Mouse (Mus musculus) mesoderm, embryonic 11.5 days (tissue): ENCODE results near the gene Tulp4.
"Not testable (repeated sequence)": the region's sequence is repeated elsewhere in the genome, so short reads cannot be mapped to it uniquely, and the experiment has no call there.

Source experiments
- DNase-seq: peaks from one replicate; pipeline ENCODE4 v3.0.0-alpha.2; 2012; ENCODE audit warnings: low read depth, low spot score

The Tulp4 gene

DNA sequence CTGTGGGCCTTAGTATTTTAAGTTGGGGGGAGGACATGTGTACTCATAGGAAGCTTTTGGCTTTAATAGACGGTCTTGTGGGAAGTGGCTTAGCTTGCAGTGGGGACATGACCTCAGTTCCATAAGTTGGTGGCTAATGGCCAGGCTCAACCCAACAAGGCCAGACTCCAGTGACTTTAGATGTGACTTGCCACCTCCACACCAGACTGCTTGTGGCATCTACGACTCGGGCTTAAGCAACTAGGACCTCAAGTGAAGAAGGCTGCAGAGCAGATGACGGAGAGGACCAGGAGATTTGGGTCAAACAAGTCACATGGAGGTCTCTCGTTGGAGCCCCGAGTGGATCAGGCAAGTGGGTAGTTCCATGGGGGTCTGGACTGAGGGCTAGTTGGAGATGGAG is 168.5 kb downstream of the Tulp4 start:
- DNase-seq = not testable (repeated sequence)

DNA sequence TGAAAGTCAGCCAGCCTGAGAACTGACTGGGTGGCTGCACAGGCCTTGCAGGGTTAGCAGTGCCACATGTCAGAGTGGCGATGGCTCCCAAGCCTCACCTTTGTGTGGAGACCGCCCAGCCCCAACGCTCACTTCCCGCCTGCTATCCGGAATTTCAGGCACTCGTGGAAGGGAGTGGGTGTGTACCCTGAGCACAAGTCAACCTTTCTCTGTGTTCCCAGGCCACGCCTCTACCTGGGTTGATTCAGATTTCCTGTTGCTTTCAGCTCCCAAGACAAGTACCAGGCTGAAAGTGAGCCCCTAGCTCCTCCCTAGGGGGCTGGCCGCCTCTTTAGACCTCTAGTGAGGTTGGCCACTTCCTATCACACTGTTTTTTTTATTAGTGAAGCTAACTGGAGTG is 173.0 kb downstream of the Tulp4 start:
- not testable (repeated sequence) for DNase-seq

DNA sequence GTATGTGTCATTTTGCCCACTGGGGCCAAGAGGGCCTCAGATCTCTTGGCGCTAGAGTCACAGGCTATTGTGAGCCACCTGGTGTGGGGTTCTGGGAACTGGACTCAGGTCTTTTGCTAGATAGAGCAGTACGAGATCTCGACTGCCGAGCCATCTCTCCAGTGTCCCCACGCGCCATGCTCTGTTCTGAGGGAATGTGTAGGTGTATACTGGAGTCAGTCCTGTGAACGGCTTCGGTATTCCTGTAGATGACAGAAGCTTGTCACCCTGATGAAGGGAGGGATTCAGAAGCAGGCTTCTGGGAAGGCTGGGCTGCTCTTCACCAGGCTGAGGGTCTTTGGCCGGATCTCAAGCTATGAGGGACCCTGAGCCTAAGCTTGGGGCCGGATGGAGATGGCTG is 173.5 kb downstream of the Tulp4 start:
- DNase-seq = not testable (repeated sequence)

DNA sequence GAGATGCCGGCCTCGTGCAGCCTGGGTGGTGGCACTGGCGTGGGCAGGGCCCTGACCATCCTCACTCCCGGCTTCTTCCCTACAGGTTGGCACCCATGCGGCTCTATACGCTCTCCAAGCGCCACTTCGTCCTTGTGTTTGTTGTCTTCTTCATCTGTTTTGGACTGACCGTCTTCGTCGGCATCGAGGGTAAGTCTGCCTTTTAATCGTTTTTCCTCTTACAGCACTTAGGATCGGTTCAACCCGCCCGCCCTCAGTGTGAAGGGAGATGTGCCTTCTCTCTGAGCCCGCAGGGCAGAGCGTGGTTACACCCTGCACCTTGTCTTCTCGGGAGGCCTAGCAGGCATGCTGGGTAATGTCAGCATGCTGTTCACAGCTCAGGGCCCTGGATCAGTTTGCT is 174.3 kb downstream of the Tulp4 start:
- not testable (repeated sequence) for DNase-seq

DNA sequence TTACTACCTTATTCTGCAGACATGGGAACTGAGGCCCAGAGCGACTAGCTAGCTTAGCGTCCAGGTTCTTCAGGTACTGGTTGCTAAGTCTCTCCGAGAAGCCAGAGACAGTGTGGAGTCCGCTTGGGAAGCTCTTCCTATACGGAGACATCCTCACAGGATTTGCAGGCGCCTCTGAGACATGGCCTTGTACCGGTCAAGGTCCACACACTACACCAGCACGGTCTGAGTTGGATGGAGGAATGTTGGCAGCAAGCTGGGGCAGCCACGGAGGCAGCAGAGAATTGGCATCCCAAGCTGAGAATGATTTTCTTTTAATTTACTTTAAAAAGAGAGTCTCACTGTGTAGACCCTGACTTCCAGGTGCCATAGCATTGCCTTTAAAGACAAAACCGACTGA is 176.9 kb downstream of the Tulp4 start:
- DNase-seq = not testable (repeated sequence)

DNA sequence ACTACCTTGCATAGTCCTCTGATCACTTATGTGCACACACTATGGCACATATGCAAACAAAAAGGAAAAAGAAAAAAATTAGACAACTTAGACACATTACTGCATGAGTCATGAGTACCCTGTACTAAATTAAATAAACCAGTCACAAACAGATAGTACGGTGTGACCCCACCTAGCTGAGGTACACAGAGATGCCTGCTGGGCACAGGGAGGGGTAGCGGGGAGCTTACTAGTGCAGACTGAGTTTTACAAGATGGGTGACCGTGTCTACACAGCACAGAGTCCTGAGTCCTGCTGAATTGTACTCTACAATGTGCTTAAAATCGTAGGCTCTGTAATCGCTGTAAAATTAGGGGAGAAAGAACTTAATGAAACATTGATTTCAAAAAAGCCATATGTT is 179.9 kb downstream of the Tulp4 start:
- not testable (repeated sequence) for DNase-seq

DNA sequence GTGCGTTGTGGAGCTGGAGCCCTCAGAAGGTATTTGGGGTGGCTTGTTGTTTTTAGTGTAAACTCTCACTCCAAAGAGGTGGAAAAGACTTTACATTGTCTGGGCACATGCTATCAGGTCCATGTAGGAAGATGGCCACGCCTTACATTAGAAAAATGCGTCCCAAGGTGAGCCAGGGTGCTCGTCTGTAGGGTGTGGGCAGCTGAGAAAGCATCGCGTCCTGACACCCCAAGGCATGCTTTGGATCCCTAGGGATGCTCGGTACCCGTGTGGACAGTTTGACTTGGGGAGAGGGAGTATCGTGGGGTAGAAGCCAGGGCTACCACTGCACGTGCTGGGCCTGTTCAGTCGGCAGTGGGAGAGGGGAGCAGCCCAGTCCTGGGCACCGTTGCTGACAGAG is 182.8 kb downstream of the Tulp4 start:
- DNase-seq = not testable (repeated sequence)

DNA sequence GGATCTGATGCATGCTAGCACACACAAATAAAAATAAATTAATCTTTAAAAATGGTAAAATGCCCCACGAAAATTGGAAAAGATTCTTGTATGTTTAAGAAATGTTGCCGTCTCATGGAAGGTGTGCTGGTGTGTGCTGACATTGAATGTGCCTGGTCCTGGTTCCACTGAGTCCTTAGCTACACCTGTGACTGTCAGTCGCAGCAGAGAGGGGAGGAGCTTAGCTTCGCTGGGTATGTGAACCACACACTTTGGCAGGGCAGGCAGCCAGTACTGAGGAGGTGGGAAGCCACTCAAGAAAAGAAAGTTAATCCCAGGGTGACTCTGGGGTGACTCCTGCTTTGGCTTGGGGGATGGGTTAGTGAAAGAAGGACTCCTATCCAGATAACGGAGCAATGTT is 187.6 kb downstream of the Tulp4 start:
- DNase-seq = not testable (repeated sequence)

DNA sequence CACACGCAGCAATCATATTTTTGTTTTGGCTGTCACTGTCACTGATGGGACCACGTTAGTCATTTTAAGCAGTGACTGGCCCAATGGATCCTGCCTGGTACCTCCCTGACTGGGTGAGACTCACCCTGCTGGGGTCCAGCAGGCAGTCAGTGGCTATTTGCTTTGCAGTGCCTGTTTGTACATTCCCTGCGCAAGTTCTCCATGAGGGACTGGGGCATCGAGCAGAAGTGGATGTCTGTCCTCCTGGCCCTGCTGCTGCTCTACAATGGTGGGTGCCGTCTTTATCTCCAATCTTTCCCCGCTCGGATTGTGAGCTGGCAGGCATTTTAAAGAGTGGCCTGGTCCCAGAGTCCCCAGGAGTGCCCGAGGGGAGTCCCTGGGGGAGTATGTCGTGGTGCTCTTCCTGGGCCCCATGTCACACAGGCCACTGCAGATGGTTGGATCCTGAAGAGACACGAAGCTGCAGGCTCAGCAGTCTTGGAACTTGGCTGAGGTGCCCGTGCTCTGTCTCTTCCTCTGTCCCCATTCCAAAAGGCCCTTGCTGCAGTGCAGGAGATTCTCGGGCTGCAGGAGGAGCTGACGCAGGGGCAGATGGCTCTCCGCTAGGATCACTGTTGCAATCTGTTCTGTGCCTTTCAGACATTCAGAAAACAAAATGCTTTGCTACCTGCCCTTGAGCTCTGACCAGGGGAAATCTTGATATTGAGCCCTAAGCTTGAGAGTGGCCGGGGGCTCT is 191.0 kb downstream of the Tulp4 start:
- not testable (repeated sequence) for DNase-seq

DNA sequence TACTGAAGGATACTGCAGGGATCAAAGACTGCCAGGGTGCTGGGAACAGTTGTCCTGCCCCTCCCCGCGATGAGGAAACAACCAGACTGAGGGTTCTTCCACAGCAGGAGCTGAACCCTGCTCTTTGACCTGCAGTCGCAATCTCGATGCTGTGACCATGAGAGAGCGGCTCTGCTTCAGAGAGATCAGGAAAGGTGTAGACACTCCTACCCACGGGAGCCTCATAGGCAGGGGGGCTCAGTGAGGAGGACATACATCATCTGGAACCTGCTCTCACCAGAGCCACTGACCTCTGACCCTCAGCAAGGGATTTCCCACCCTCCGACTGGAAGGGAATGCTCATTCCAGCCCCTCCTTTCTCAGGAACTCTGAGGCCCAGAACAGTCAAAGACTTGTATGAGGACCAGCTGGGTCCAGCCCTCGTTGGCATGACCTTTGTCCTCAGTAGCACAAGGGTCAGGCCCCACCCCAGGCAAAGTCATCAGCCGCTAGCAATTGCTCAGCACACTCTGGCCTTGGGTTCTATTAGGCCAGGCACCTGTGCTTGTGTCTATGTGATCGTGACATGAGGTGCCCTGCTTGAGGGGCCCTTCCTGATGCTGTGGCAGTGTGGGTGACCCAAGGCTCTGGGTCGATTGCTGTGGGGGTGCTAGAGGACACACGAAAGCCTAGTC is 194.1 kb downstream of the Tulp4 start:
- not testable (repeated sequence) for DNase-seq
